Mouse (Mus musculus) midbrain, embryonic 11.5 days (tissue): ENCODE results near the gene Zfp3. TPM values are rescaled to one million over a fixed set of nuclear protein-coding genes. Genes with fewer than 3 reads are reported as not detected.

ENCODE experiments used
- ATAC-seq: fragments of 200-750 bp; cut with Nextera tagmentation; 2 replicates; pipeline ENCODE4 v1.8.0; 2017; ENCODE audit warnings: moderate TSS enrichment, moderate library complexity; ENCODE audit not compliant: low FRiP score
- DNase-seq: peaks from one replicate; pipeline ENCODE4 v3.0.0; 2015; ENCODE audit warnings: low spot score; ENCODE audit errors: missing footprints
- H3K27ac ChIP-seq: fragments of 300-500 bp; sonication (generic); 2 replicates; pipeline ENCODE4 v1.5.1; 2014; ENCODE audit warnings: low read depth, low read length
- H3K27me3 ChIP-seq: fragments of 300-500 bp; sonication (generic); 2 replicates; pipeline ENCODE4 v1.6.1; 2014; ENCODE audit warnings: mild to moderate bottlenecking, low read length, moderate library complexity, mixed read lengths; ENCODE audit not compliant: control insufficient read depth, insufficient read depth
- H3K36me3 ChIP-seq: fragments of 300-500 bp; sonication (generic); 2 replicates; pipeline ENCODE4 v1.6.1; 2014; ENCODE audit warnings: mild to moderate bottlenecking, low read length, moderate library complexity, mixed read lengths; ENCODE audit not compliant: control insufficient read depth, insufficient read depth
- H3K4me1 ChIP-seq: fragments of 300-500 bp; sonication (generic); 2 replicates; pipeline ENCODE4 v1.6.1; 2014; ENCODE audit warnings: low read length; ENCODE audit not compliant: control insufficient read depth, insufficient read depth
- H3K4me2 ChIP-seq: fragments of 300-500 bp; sonication (generic); 2 replicates; pipeline ENCODE4 v1.6.1; 2014; ENCODE audit warnings: mild to moderate bottlenecking, moderate library complexity
- H3K4me3 ChIP-seq: fragments of 300-500 bp; sonication (generic); 2 replicates; pipeline ENCODE4 v1.5.1; 2014; ENCODE audit warnings: low read depth, low read length
- H3K9ac ChIP-seq: fragments of 300-500 bp; sonication (generic); 2 replicates; pipeline ENCODE4 v1.6.1; 2014; ENCODE audit warnings: low read length
- H3K9me3 ChIP-seq: fragments of 300-500 bp; sonication (generic); 2 replicates; pipeline ENCODE4 v1.6.1; 2016; ENCODE audit warnings: low read length; ENCODE audit not compliant: control insufficient read depth
- WGBS: fragments of 180-500 bp; shearing (Covaris S2); extraction: QIAGEN DNeasy Blood & Tissue Kit; methylation state at CpG from one replicate; pipeline ENCODE4 v1.1.7; 2014; 5-methylcytosine and 5-hydroxymethylcytosine counted together
- polyA plus RNA-seq: library from polyadenylated mRNA; unstranded; fragments of >200 nt; fragmentation: Nextera tagmentation; extraction: Ambion mirVana; gene quantifications from 2 replicates; pipeline ENCODE4 v1.2.1, GENCODE M21; 2014

Gene Zfp3
- polyA plus RNA-seq = 10.2 and 11.0 TPM in 2 replicates

DNA sequence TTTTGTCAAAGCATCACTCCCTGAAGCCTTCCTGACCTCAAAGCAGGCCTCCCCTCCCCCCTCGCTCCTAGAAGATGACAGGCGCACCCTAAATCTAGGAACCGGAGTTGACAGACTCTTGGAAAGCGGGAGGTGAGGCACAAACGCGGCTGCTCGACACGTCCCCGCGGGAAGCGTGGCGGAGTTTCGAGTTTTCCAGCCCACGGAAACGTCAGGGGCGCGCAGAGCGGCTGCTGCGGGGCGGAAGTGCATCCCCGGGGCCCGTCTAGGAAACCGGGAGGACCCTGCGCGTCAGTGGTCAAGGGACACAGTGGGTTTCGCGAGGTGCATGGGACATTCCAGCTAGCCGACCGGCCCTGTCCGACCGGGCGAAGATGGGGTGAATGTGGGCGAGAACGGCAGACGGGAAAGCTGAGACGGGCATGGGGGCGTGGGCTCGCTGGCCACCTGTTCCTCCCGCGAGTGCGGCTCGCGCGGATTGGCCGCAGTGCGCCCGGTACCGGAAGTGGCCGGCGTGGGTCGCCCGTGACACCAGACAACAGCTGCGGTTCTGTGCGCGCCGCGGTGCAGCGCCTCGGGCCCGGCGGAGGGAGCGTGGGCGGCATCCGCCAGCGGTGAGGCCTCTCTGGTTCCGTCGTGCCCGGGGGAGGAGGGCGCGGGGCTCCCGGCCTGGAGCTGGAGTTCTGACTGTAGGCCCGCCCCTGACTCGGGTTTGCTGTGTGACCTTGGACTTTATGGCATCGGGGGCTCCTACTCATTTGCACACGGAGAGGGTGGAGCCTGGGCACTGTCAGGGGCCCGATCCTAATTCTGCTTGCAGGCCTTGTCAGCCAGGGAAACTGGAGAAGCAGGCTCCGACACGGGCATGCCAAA is at the start of gene Zfp3:
Gene Zfp3, plus strand, starts transcription at position 274 of the 873 bp plus-strand sequence.
- Histone ChIP-seq H3K36me3 (no peaks in the 10 kb centered on the region), H3K4me3 (peak within 1 kb of the TSS; percentile 73), H3K9ac (peak within 1 kb of the TSS; percentile 84), H3K4me1 (peaks cover 9% of the 10 kb centered on the region; the same call in 1 of the 2 replicates), H3K4me2 (peak within 1 kb of the TSS; percentile 55), H3K9me3 (no peaks in the 10 kb centered on the region), H3K27ac (peak within 1 kb of the TSS; percentile 50), H3K27me3 (no peaks in the 10 kb centered on the region)
- under 1% methylated on average over 76 of the region's 78 CpGs for WGBS
- ATAC-seq (peak; percentile 84), DNase-seq (peak; percentile 97)

DNA sequence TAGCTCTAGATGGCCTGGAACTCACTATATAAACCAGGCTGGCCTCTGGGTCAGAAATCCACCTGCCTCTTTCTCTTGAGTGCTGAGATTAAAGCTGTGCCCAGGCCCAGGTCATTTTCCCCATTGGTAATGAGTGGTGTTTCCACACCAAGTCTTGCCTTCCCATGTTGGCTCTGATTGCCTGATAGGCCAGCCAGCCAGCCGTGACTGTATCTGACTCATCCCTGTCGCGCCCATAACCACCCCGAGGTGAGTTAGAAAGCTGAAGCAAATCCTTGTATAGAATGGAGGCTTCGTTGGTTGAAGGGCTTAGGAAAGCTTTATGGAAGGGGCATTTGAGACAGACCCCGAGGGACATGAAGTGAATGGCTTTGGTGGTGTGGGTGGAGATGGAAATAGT is 48.2 kb upstream of the Zfp3 start:
- WGBS = 83% methylated on average over 6 of the region's 6 CpGs
- no peak for DNase-seq
- Histone ChIP-seq H3K4me3 (no peak overlapping the region), H3K36me3 (peaks cover 4% of the 10 kb centered on the region), H3K4me1 (no peaks in the 10 kb centered on the region), H3K4me2 (no peak overlapping the region), H3K27me3 (no peaks in the 10 kb centered on the region), H3K27ac (no peak overlapping the region), H3K9ac (no peak overlapping the region), H3K9me3 (no peaks in the 10 kb centered on the region)
- ATAC-seq = no peak

DNA sequence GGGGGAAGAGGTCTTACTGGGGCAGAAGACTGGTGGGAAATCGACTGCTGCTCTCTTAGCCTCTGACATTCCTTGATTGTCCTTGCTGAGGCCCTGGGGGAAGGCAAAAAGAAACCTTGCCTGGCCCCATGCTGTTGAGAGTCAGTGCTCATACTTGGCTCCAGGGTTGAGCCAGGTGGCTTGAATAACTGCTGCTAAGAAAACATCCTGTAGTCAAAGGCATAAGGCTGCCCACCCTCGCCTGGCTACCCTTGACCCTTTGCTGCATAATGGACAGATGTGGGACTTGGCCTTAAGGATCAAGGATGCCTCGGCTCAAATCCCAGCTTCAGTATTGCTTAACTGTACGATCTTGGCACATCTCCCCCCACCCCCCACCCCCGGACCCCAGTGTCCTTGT is 45.5 kb upstream of the Zfp3 start:
- H3K4me3 ChIP-seq = no peak overlapping the region
- WGBS = 81% methylated on average over 5 of the region's 5 CpGs
- H3K9ac ChIP-seq = no peak overlapping the region
- H3K9me3 ChIP-seq = no peaks in the 10 kb centered on the region
- H3K27me3 ChIP-seq = no peaks in the 10 kb centered on the region
- no peak for ATAC-seq
- no peaks in the 10 kb centered on the region for H3K4me1 ChIP-seq
- peaks cover 7% of the 10 kb centered on the region for H3K36me3 ChIP-seq
- H3K27ac ChIP-seq = no peak overlapping the region
- no peak overlapping the region for H3K4me2 ChIP-seq
- DNase-seq = no peak

DNA sequence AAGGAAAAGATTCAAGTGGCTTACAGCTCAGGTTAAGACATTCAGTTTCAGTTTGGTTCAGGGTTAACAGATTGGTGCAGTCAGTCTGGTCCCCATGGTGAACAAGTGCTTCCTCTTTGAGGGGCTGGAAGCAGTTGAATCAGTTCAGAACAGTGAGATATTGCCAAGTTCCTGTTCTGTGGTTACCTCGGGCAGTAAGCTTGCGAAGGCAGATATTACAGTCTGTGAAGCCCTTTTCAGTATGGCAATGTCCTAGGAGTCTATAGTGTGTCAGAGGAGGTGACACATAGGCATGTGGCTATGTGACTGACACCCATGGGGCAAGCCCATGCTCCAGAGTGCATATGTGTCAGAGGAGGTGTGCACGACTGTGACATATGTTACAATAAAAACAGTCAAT is 43.4 kb upstream of the Zfp3 start:
- Histone ChIP-seq H3K4me2 (no peak overlapping the region), H3K36me3 (peaks cover 19% of the 10 kb centered on the region)

DNA sequence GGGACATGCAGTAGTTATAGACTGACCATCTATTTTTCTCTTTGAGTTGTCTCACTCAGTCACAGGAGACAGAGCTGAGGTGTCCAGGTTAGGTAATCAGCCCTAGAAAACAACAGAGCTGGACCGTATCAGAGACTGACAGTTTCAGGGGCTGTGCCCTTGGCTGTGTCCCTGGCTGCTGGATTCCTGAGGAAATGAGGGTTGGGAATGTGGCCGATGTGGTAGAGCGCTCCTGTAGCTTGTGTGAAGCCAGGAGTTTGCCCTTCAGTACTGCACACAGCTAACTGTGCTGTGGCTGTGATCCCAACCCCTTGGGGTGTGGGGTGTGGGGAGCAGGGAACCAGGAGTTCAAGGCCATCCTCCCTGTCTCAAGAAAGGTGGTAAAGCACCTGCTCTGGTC is 42.9 kb upstream of the Zfp3 start:
- H3K4me1 ChIP-seq = no peaks in the 10 kb centered on the region
- no peak for ATAC-seq

More for the DNA sequence above, 43.4 kb upstream of the Zfp3 start:
- H3K27ac ChIP-seq = no peak overlapping the region
- DNase-seq = no peak
- H3K4me1 ChIP-seq = no peaks in the 10 kb centered on the region
- H3K27me3 ChIP-seq = no peaks in the 10 kb centered on the region
- no peak for ATAC-seq
- no peak overlapping the region for H3K4me3 ChIP-seq
- 97% methylated on average over 3 of the region's 3 CpGs for WGBS
- no peaks in the 10 kb centered on the region for H3K9me3 ChIP-seq
- H3K9ac ChIP-seq = no peak overlapping the region

DNA sequence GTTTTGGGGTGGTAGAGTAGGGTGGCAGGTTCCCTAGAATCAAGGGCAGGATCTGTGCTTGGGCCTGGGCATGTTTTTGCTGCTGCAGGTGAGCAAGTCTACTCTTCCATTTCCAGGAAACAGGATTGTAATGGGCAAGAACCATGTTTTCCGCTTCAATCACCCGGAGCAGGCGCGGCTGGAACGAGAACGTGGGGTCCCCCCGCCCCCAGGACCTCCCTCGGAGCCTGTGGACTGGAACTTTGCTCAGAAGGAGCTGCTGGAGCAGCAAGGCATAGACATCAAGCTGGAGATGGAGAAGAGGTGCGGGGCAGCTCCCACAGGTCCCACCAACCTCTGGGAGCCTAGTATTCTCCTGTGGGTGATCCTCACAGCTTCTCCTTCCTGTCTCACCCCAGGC is 39.3 kb upstream of the Zfp3 start:
- Histone ChIP-seq H3K4me1 (no peaks in the 10 kb centered on the region), H3K27ac (no peak overlapping the region), H3K36me3 (peaks cover 29% of the 10 kb centered on the region), H3K27me3 (no peaks in the 10 kb centered on the region), H3K4me3 (no peak overlapping the region), H3K9me3 (no peaks in the 10 kb centered on the region), H3K4me2 (no peak overlapping the region), H3K9ac (no peak overlapping the region)
- DNase-seq (no peak), ATAC-seq (no peak)
- 95% methylated on average over 9 of the region's 9 CpGs for WGBS

More for the DNA sequence above, 42.9 kb upstream of the Zfp3 start:
- Histone ChIP-seq H3K4me3 (no peak overlapping the region), H3K9ac (no peak overlapping the region), H3K27ac (no peak overlapping the region), H3K27me3 (no peaks in the 10 kb centered on the region), H3K36me3 (peaks cover 21% of the 10 kb centered on the region), H3K4me2 (no peak overlapping the region), H3K9me3 (no peaks in the 10 kb centered on the region)
- WGBS = 92% methylated on average over 3 of the region's 3 CpGs
- DNase-seq = no peak

DNA sequence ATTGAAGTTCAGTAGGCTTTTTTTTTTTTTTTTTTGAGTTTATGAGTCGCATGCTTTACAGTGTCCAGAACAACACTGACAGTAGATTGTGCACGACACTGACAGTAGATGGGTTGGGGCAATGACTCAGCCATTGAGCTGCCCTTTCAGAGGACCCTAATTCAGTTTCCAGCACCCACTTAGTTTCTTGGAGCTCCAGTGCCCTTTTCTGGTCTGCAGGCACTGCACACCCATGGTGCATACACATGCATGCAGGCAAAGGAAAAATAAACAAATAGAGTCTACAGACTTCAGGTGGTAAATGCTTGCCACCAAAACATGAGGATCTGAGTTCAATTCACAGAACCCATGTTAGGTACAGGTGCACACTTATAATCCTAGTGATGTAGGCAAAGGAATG is 37.4 kb upstream of the Zfp3 start:
- H3K36me3 ChIP-seq = peaks cover 26% of the 10 kb centered on the region
- no peak overlapping the region for H3K27ac ChIP-seq
- H3K4me1 ChIP-seq = no peaks in the 10 kb centered on the region
- 97% methylated on average over 2 of the region's 2 CpGs for WGBS
- H3K4me2 ChIP-seq = no peak overlapping the region
- no peak for DNase-seq
- ATAC-seq = no peak
- H3K27me3 ChIP-seq = no peaks in the 10 kb centered on the region
- H3K9ac ChIP-seq = no peak overlapping the region
- H3K9me3 ChIP-seq = no peaks in the 10 kb centered on the region
- H3K4me3 ChIP-seq = no peak overlapping the region

DNA sequence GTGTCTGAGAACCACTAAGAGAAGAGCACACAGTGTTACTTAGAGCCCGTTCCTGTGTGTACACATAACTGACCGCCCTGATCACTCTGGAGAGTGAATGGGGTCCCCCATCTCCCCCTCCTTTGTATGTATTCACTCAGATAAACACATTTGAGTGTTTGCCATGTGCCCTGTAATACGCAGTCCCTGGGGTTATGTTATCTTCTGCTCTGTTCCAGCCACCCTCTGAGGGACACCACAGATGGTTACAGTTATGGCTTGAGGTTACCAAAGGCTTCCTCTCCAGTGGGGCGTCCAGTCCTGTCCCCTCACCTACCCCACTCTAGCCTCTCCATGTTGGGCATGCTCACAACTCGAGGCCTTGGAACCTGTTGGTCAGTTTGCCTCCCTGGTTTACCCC is 36.6 kb upstream of the Zfp3 start:
- ATAC-seq (no peak), DNase-seq (no peak)
- H3K27ac ChIP-seq = no peak overlapping the region
- H3K4me3 ChIP-seq = no peak overlapping the region
- H3K9me3 ChIP-seq = no peaks in the 10 kb centered on the region
- peaks cover 26% of the 10 kb centered on the region for H3K36me3 ChIP-seq
- H3K4me2 ChIP-seq = no peak overlapping the region
- no peaks in the 10 kb centered on the region for H3K27me3 ChIP-seq
- H3K4me1 ChIP-seq = no peaks in the 10 kb centered on the region
- 90% methylated on average over 5 of the region's 5 CpGs for WGBS
- no peak overlapping the region for H3K9ac ChIP-seq

DNA sequence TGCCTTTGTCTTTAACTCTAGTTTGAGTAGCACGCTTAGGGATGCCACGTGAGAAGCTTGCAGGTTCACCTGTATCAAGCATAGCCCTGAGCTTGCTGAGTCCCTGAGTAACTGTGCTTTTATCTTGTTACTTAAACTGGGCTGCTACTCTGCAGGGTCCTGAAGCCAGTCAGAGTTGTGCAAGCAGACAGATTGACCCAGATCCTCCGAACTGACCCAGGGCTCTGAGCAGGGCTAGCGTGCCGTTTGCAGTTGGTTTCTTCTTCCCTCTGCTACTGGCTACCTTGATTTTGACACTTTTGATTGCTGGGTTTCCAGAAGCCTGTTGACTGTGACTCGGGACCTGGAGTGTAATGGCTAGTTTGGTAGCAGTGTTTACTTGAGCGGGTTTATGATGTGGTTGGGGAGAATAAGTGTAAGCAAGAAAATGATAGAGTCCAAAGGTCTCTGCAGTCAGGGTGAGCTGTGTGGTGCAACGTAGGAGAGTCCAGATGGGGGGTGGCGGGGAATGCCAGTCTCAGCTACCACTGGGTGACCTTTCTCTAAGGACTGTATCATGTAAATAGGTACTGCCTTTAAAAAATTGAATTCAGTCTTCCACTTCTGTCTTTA is 33.5 kb upstream of the Zfp3 start:
- Histone ChIP-seq H3K27ac (no peak overlapping the region), H3K9ac (no peak overlapping the region), H3K36me3 (peaks cover 13% of the 10 kb centered on the region), H3K4me3 (no peak overlapping the region), H3K27me3 (no peaks in the 10 kb centered on the region), H3K4me1 (no peaks in the 10 kb centered on the region), H3K4me2 (no peak overlapping the region), H3K9me3 (no peaks in the 10 kb centered on the region)
- ATAC-seq (no peak), DNase-seq (no peak)
- WGBS = 88% methylated on average over 9 of the region's 9 CpGs
